Mouse (Mus musculus): ENCODE measurements around the gene Upk1b.

DNA sequence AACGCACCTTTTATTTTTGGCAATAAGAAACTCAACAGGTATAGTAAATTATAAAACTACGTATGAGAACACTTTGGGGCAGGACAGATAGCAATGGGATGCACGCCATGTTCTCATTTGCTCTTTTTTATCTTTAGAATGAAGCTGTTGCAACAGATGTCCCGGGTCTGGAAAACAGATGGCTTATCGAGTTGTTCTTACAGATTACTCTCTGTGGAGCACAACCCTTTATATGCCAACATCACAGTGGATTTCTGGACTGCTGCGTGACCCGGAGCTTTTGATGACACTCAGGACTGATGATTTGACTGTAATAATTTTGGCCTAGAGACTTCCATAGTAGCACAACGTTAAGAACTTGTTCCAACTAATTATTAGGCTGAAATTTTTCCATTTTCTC is 32.4 kb downstream of the Upk1b start:
- no peak for TF ChIP-seq POLR2A (IDR thresholded peaks at IDR 0.05; ENCODE audit: extremely low read depth, insufficient read depth, low read length)
- no peak for TF ChIP-seq CTCF (IDR thresholded peaks at IDR 0.05; ENCODE audit: low read depth, low read length)

Data from liver, adult 2 months (tissue).